In the genomic region with DNA sequence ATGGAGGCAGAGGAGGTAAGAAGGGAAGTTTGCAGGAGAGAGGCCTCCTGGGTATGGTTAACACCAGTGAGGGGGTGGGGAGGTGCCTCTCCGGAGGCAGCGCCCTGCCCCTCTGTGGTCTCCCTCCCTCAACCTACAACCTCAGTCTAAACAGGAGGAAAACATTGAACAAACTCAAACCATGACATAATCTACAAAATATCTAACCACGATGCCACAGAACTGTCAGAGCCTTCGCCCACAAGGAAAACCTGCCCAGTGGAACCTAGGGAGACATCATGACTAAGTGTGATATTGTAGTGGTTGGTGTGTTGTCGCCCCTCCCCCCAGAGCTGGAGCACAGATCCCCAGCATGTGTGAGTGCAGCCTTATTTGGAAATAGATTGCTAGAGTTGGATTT, we compare ENCODE assay signal across 15 mouse cellular contexts. TPM values are rescaled to one million over a fixed set of nuclear protein-coding genes. Genes with fewer than 3 reads are reported as not detected.
A peak's percentile ranks its signal among the peaks of the same experiment; 100 is the strongest.
DNase-seq lines count a peak whose midpoint lies in the region; ATAC-seq and TF ChIP-seq lines count a peak whose summit lies in the region.
"Had no signal": no experiment of that assay in that cellular context is flagged by ENCODE, and none has a peak within 500 bp of the region (broad histone marks: within the 10 kb centered on the region; RNA-seq: fewer than 3 reads in every experiment).

No protein-coding gene starts in this region.

- no peak for TF ChIP-seq POLR2A in kidney, adult 2 months (IDR thresholded peaks at IDR 0.05; ENCODE audit: low read depth, low read length)

- peak; percentile 33 for DNase-seq in layer of hippocampus, adult 11-12 months (ENCODE audit: low spot score)
- no peak for DNase-seq in layer of hippocampus, postnatal 14 days (ENCODE audit: low spot score in 2 of 2)
- DNase-seq in 3T3-L1 (ENCODE audit: low read depth, low spot score) = peak; percentile 96
- no peak for DNase-seq in kidney, adult 2 months
- no peak for DNase-seq in spleen, postnatal 14 days (ENCODE audit: low spot score in 2 of 2)
- no peak for DNase-seq in urinary bladder, postnatal 25 days (ENCODE audit: low spot score)
- DNase-seq: lung, postnatal 14 days; thymus, adult 18-20 months had no signal

- H3K4me3 ChIP-seq in kidney, adult 2 months (ENCODE audit: insufficient read depth, low read depth, low read length) = no peak overlapping the region
- H3K4me3 ChIP-seq: forebrain, embryonic 15.5 days; heart, embryonic 10.5 days; hindbrain, embryonic 12.5 days; limb, embryonic 12.5 days had no signal

- no peak overlapping the region for H3K27ac ChIP-seq in kidney, adult 2 months (ENCODE audit: insufficient read depth, low read depth, low read length)
- H3K27ac ChIP-seq: forebrain, embryonic 15.5 days; heart, embryonic 10.5 days; hindbrain, embryonic 12.5 days; kidney, postnatal 0 days; limb, embryonic 12.5 days had no signal

- 0 out of 2 replicates have a peak, but pooled peaks cover 3% of the 10 kb centered on the region for H3K4me1 ChIP-seq in kidney, adult 2 months (ENCODE audit: control insufficient read depth, insufficient read depth, low read length)
- H3K4me1 ChIP-seq: forebrain, embryonic 15.5 days; hindbrain, embryonic 12.5 days had no signal

- 71% methylated on average over 5 of the region's 5 CpGs for WGBS in kidney, adult 2 months

- H3K36me3 ChIP-seq in kidney, adult 2 months (ENCODE audit: control insufficient read depth, insufficient read depth, low read length) = no peaks in the 10 kb centered on the region
- H3K36me3 ChIP-seq: forebrain, embryonic 15.5 days; heart, embryonic 10.5 days; hindbrain, embryonic 12.5 days; limb, embryonic 12.5 days had no signal

- no peaks in the 10 kb centered on the region for H3K27me3 ChIP-seq in kidney, adult 2 months (replicated peaks; ENCODE audit: control insufficient read depth, insufficient read depth, low read length)
- H3K27me3 ChIP-seq: forebrain, embryonic 15.5 days; hindbrain, embryonic 12.5 days; limb, embryonic 12.5 days had no signal

- no peak for TF ChIP-seq CTCF in kidney, adult 2 months (conservative IDR thresholded peaks at IDR 0.05; ENCODE audit: insufficient read depth, insufficient read length, low read depth, low read length)

- peak; percentile 36 for ATAC-seq in activated CD4-positive, CD25-positive, alpha-beta regulatory T cell, adult 4 months
- peak; percentile 24; the same call in 1 of the 2 replicates for ATAC-seq in megakaryocyte, adult 5-6 weeks (ENCODE audit: poor library complexity, severe bottlenecking)
- ATAC-seq: forebrain, embryonic 15.5 days had no signal

RNA-seq across cellular contexts. Expression of gene Pde8a, which starts 33.9 kb away (rescaled TPM):
- total RNA-seq in layer of hippocampus, postnatal 14 days (2021) = 1 to 10 TPM; 2.7 to 3.1 TPM
- 1 to 10 TPM; 1.1 to 2.3 TPM for polyA plus RNA-seq in activated CD4-positive, CD25-positive, alpha-beta regulatory T cell, adult 4 months (2017; shearing (Covaris generic))
- 14.4 and 15.9 TPM in 2 replicates for total RNA-seq in megakaryocyte, adult 5-6 weeks (2015)
- total RNA-seq in megakaryocyte, adult 5-6 weeks (2017) = 6.4 and 8.4 TPM in 2 replicates
- polyA plus RNA-seq in kidney, adult 2 months (2012; rRNA removed) = 31.6 and 31.8 TPM in 2 replicates

Comparison
In these comparisons a context has a peak if more than half of its experiments do, and no peak if none do; other contexts are left out.
1. DNase-seq: peak in layer of hippocampus, adult 11-12 months (single experiment) and 3T3-L1 (single experiment); none in layer of hippocampus, postnatal 14 days (0 of 2), kidney, adult 2 months (single experiment), spleen, postnatal 14 days (0 of 2) and urinary bladder, postnatal 25 days (single experiment).